Mouse (Mus musculus) spleen, postnatal 10 days (tissue): ENCODE data around the gene Dyx1c1.

ENCODE experiments used
- DNase-seq, 2 experiments: peaks; one replicate each; pipeline ENCODE4 v3.0.0; 2021 to 2022; ENCODE audit warnings: low spot score in 2 of 2

Dyx1c1 gene

DNA sequence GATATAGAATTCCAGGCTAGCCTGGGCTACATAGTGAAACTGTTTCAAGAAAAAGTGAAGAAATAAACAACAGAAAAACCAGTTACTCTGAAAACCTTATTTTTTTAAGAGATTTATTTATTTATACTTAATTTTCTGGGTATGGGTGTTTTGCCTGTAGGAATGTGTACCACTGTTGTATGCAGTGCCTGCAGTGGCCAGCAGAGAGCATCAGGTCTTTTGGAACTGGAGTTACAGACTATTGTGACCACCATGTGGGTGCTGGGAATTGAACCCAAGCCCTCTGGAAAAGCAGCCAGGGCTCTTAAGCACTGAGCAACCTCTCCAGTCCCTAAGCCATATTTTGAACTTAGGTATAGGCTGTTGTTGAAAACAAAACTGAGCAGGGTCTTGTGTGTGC, 14.4 kb downstream of the Dyx1c1 start:
- no peak for DNase-seq

DNA sequence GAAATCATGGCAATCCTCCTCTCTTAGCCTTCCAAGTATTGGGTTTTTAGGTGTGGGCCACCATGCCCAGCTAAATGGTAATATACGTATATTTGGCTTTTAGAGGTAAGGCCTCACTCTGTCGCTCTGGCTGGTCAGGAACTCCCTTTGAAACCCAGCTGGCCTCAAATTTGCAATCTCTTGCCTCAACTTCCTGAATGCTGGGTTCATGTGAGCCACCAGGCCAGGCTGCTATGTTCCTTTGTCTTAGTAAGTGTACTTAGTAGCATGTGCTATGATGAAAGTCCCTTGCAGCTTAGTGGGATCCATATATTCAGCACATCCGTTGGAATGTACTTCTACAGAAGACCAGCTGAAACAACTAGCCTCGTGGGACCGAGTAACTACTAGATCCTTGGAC, 16.1 kb downstream of the Dyx1c1 start:
- no peak for DNase-seq

DNA sequence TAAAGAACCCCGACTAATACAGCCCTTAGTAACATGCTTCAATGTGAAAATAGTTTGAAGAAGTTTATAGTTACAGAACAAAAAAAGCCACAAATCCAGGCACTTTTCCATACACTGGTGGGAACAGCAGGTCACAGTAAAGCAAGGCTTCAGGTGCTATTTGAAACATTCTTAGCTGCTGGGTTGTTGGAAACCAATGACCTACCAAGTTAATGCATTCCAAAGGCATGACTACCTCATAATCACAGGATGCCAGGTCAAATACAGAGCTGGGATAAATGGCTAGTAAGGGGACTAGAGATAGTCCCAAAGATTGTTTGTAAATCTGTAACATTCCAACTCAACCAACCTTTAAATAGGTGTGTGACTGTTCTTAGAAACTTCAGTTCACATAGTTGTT, 16.7 kb downstream of the Dyx1c1 start:
- DNase-seq: no peak

DNA sequence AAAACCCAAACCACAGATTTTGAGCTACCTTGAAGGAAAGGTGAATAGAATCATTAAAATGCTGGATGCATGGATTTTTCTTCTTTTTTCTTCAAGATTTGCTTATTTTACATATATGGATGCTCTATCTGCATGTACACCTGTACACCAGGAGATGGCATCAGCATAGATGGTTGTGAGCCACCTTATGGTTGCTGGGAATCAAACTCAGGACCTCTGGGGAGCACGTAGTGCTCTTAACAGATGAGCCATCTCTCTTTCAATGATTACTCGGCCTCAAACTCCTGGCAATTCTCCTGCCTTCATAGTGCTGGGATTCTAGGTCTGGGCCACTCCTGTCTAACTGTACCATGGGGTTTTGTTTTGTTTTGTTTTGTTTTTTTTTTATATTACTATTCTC, 24.5 kb downstream of the Dyx1c1 start:
- DNase-seq: no peak

DNA sequence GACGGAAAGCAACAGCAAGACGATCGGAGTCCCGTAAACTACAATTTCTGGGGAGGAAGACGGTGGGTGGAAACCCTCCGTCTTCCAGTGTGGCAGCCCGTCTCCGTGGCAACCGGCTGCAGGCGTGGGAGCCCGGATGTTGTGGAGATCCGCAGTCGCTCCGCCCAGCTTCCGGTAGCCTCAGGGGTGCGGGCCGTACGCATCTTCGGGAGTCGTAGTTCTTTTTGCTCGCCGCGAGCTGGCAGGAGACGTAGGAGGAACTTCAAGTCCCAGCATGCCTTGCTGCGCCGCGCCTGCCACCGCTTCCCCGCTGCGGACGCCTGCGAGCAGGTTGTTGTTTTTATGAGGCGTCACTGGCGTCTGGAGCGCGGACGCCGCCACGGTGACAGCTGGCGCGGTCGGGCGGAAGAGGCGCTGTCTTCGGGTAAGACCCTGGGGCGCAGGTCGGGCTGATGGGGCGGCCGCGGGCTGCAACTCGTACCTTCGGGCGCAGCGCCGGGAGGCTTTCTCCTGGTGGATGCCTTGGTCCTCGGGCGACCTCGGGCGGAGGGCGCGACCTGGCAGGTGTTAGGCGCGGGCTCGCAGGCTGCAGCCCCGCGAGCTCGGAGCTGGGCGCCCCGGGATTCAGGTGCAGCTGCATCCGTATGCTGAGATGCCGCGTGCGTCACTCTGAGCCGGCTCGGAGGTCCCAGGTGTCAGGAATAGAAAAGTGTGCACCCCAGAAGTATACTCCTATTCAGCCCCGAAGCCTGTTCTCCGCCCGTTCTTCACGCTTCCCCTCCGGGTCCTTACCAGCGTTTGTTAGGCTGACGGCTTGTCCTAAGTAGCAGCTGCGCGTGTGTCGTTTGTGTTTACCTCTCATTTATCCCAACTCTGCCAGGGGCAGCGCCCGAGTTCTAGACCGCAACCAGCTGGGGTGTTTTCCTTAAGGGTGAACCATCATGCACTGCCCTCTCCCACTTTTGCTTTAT, 26.9 kb downstream of the Dyx1c1 start, which contains the start of the genes Ccpg1os and Ccpg1:
TSS of gene Ccpg1os (minus strand) at position 133 of the 971 bp plus-strand sequence.
TSS of gene Ccpg1 (plus strand) at position 180 of the 971 bp plus-strand sequence.
- peak; percentile 88 to 96 for DNase-seq

DNA sequence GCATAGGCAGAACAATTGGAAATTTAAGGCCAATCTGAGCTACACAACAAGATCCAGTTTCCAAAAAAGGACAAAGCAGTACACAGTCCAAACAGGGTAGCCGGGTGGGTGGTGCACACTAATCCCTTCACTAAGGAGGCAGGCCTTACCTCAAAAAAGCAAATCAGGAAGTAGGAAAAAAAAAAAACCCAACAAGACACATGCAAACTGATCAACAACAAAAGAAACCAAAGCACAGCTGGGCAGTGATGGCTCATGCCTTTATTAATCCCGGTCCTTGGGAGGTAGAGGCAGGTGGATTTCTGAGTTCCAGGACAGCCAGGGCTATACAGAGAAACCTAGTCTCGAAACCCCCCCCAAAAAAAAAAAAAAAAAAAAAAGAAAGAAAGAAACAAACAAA, 29.1 kb downstream of the Dyx1c1 start:
- no peak for DNase-seq

DNA sequence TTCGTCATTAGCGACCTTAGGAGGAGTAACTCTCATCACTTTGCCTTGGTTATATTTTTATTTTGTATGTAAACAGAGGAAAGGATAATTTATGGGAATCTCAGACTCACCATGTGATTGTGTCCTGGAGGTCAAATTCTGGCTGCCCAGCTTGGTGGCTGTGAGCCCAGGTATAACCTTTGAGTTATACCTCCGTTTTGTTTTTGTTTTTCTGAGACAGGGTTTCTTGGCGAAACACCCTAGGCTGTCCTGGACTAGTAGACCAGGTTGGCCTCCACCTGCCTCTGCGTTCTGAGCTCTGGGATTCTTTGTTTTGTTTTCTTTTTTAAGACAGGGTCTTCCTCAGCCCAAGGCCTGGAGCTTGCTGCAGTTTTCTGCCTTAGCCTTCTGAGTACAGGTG, 30.1 kb downstream of the Dyx1c1 start:
- no peak for DNase-seq

DNA sequence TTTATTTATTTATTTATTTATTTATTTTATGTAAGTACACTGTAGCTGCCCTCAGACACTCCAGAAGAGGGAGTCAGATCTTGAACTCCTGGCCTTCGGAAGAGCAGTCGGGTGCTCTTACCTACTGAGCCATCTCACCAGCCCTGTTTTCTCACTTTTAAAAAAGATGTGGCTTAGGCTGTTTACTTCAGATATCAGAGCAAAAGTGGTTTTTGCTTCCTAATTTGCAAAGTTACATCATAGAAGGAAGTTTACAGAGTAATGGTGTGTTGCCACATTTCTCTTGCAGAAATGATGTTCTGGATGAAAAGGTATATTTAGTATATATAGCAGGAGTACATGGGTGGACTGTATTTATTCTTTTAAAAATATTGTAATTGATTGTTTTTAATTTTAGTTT, 32.8 kb downstream of the Dyx1c1 start:
- DNase-seq: no peak

DNA sequence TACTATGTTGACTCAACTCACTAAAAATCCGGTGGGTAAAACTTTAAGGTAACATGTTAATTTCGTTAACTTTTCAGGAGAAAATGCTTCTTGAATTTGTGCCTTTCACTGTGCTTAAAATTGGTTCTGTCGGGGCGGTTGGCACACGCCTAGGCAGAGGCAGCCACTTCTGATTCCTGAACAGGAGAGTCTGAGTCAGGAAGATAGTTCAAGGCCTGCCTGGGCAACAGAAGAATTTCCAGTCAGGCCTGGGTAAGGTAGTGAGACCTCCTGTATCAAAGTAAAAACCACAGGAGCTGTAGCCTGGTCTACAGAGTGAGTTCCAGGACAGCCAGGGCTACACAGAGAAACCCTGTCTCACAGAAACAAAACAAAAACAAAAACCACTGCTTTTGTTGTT, 34.0 kb downstream of the Dyx1c1 start:
- DNase-seq: no peak

DNA sequence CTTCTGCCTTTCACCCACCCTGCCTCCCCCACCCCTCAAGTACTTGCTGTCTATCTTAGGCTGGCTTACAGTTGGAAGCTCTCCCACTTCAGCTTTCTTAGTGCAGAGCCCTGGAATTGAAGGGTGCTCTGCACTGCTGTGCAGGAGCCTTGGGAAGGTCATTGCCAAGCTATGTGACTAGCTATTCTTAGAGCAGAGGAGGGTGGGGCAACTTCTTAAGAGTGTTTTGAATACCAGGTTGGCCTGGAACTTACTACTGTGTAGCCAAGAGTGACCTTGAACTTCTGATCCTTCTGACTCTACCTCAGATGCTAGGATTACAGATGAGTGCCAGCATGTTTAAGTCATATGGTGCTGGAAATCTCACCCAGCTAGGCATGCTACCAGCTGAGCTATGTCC, 37.6 kb downstream of the Dyx1c1 start:
- DNase-seq: no peak

DNA sequence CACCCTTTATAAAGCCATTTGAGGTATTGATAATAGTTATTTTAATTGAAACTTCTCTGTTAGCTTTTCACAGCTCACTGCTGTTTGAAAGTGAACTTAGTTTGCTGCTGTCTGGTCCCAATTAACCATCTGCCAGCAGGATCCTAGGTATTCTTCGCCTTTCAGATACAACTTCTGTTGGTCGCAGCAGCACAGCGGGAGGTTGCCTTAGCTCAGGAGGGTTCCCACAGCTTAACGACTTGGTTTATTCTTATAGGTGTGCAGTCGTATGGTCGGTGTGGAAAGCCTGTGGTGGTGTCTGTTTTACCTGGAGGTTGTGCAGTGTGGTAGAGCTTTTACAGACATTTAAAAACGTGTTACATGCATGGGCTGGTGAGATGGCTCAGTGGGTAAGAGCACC, 38.2 kb downstream of the Dyx1c1 start:
- DNase-seq: no peak

DNA sequence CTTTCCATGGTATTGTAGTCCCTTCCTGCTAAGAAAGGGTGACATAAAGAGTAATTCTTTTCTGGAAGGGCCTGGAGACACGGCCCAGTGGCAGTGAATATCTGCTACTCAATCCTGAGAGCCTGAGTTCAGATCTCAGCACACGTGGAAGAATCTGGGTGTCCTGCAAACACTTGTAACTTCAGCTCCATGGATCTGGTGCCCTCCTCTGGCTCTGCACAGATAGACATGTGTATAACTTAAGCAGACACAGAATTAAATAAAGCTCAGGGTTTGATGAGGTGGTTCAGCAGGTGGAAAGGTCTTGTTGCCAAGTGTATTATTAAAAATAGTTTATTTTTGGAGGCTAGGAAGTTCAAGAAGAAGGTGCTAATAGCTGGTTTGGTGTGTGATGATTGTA, 41.9 kb downstream of the Dyx1c1 start:
- DNase-seq: no peak

DNA sequence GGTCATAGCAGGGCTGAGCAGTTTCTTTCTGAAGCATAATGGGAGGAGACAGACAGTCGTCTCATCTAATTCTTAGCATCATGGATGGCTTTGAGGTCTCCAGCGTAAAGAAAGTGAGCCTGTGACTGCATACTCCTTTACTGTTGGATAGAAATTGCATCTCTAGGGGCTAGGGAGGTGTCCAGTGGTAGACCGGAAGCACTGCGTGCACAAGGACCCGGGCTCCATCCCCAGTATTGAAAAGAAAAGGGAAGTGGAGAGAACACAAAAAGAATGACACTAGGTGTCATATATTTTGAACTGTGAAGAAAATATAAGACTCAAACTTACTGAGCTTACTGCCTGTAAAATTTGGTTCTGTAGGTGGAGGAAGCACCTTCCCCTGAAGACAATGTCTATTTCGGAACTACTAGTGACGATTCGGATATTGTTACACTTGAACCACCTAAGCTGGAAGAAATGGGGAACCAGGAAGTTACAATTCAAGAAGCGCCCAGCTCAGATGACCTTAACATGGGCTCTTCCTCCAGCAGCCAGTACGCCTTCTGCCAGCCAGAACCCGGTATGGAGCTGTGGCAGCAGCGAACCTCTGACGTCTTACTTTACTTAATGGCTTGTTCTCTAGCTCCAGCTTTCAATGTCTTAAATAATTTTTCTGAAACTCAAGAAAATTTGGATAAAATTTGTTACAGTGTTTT, 42.9 kb downstream of the Dyx1c1 start:
- no peak for DNase-seq

DNA sequence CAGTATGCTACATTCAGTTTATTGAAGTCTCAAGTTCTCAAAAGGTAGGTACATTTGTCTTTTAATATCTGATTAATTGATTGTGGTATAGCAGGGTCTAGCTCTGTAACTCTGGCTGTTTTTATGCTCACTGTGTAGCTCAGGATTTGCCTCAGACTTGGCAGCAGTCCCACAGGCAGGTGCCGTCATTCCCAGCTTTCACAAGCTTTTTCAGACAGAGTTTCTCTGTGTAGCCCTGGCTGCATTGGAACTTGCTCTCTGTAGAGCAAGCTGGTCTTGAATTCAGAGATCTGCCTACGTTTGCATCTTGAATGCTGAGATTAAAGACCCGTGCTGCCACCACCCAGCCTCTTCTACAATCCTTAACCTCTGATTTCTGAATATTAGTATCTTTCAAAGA, 43.6 kb downstream of the Dyx1c1 start:
- DNase-seq: no peak

DNA sequence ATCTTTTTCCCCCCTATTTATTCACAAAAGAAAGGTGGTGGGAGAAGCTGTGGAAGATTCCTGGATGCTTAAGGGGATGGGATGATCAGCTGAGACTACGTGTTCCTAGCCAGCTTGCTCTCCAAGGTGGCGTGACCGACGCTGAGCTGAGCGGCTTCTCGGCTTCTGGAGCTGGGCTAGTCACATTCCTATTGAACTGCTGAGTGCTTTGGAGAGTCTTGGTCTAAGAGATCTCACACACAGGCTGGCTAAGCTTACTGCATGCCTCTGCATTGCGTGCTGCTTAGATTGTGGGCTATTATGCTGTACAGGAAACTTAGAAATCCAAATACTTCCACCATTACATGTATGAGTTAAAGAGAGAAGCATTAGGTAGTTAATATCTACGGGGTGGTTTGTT, 45.5 kb downstream of the Dyx1c1 start:
- DNase-seq: no peak

DNA sequence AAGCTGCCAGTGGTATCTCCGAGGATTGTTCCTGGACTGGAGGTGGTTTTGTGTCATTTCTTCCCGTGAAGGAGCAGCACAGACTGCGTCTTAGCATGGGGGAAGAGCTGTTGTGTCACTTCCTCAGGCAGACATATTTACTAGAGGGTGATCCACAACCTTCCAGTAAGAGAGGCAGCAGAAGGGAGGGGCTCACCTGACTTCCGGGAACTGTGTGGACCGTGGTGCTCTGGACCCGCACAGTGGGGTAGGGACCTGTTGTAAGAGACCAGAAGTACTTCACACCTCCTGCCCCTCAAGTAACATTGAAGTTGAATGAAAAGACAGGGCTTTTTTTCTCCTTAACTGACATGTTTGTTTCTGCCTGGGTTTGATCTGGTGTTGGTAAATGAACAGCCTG, 46.5 kb downstream of the Dyx1c1 start:
- no peak for DNase-seq

DNA sequence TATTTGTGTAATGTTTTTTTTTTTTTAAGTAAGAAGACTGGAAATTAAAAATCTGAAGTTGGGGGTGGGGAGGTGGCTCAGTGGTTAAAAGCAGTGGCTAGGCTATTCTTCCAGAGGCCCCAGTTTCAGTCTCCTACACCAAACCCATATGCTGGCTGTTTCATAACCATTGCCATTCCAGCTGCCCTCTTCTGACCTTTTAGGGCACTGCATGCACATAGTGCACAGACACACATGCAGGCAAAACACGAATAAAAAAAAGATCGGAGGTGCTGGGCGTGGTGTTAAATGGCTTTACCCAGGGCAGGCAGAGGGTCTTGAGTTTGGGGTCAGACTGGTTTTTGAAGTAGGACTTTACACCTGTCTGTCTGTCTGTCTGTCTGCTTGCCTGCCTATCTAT, 47.6 kb downstream of the Dyx1c1 start:
- DNase-seq: peak in 1 of 2 experiments; percentile 22

DNA sequence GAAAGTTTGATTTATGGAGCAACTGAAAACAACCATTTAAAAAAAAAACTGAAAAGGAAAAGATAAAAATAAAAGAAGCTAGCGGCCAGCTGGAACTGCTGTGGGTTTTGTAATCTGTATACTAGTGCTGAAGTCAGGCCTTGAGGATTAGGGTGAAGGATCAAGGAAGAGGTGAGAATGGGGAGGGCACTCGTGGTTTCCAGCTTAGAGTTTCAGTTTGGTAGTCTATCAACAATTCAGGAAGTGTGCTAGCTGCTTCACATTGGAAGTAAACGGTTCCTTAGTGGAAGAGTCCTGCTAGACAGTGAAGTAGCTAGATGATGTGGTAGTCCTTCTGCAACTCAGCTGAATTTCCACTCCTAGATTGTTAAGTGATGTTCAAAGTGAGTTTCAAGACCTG, 49.8 kb downstream of the Dyx1c1 start:
- no peak for DNase-seq

DNA sequence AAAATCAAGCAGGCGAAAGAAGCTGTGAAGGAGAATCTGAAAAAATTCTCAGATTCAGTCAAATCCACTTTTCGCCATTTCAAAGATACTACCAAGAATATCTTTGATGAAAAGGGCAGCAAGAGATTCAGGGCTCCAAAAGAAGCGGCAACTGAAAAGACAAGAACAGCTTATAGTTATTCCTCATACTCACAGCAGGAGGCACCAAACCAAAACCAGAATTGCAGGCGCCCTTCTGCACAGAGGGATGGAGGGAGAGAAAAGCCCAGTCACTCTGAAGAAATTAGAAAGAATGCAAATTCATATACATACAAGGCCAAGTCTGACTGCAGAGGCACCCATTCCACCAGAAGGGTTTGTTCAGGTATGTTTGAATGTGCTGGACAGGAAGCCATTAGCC, 54.0 kb downstream of the Dyx1c1 start:
- DNase-seq: no peak

DNA sequence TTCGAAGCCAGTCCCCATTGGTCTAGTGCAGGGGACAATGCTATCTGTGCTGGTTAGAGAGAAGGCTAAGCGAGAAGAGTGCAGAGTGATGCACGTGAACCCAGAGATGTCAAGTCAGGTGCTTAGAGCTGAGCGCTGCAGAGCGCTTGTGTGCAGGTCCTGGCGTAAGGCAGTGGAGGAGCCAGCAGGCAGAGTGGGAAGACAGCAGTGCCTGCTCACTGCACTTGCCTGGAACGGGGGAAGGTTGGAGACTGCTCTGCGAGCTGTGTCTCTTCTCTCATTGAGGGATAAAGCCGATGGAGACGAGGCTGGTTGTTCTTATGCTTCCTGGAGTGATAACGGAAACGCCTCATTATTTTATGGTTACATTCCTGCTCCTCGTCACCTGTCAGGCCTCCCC, 56.1 kb downstream of the Dyx1c1 start:
- DNase-seq: no peak

DNA sequence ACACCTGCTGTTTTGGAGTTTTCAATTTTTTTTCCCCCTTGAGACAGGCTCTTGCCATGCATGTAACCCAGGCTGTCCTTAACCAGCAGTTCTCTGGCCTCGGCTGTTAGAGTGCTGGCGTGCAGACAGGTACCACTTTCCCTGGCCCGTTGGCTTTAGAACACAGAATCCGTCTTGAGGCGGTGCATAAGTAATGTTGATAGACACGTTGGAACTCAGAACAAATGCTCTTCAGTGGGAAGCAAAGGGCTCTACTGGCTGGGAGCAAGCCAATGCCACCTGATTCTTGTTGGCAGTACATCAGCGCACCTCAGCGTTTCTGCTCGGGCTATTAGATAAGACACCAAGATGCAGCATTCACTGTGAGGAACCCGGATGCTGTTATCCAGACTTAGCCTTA, 61.3 kb downstream of the Dyx1c1 start:
- DNase-seq: no peak

DNA sequence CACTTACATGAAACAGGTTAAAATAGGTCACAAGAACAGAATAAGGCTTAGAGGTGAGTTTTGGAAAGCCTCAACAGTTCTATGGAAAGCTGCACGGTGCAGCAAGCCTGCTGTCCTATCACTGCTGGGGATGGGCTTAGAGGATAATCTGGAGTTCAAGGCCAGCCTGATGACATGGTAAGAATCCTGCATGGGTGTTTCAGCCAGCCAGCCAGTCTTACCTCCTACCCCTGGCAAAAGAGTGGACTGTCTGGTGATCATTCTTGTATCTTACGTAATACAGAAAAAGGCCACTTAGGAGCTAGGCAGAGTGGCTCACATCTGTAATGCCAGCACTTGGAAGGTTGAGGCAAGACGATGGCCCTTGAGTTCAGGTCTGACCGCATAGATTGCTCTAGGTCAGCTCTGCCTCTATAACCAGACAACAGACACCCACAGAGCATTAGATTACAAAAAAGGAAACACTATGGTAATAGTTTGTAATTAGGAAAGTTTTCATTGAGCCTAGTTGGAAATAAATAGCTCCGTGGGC, 62.0 kb downstream of the Dyx1c1 start:
- no peak for DNase-seq
